8 mouse cellular contexts compared by ENCODE assay signal in genomic region chr2:180692630-180693029, GRCm38 (mm10). TPM values are rescaled to one million over a fixed set of nuclear protein-coding genes. Genes with fewer than 3 reads are reported as not detected.
DNase-seq lines count a peak whose midpoint lies in the region; ATAC-seq lines count a peak whose summit lies in the region.

No protein-coding gene starts in this region.

- DNase-seq in liver: no peak
- peak; percentile 55 for DNase-seq in embryo, embryonic 9.5 days (ENCODE audit: extremely low spot score)
- peak; percentile 69 for DNase-seq in heart, postnatal 10 days
- DNase-seq in thymus, postnatal 14 days: no peak
- no peak for DNase-seq in left cerebral cortex, adult 8-10 months (ENCODE audit: low spot score in 2 of 2)

- H3K4me3 ChIP-seq in liver, embryonic 12.5 days: no peak overlapping the region

- intact Hi-C loops in heart, postnatal 10 days (cut with DNase I): no loop called here

- H3K4me1 ChIP-seq in liver, embryonic 12.5 days: peaks cover 52% of the 10 kb centered on the region

- H3K9ac ChIP-seq in liver, embryonic 12.5 days: no peak overlapping the region

- WGBS in liver, embryonic 12.5 days (ENCODE audit: insufficient replicate concordance): 3% methylated on average over 1 of the region's 1 CpGs

- peaks cover 43% of the 10 kb centered on the region for H3K36me3 ChIP-seq in liver, embryonic 12.5 days

- H3K27ac ChIP-seq in liver, embryonic 12.5 days: peak overlapping the region; percentile 27; the same call in 1 of the 2 replicates

- no peaks in the 10 kb centered on the region for H3K9me3 ChIP-seq in liver, embryonic 12.5 days (replicated peaks)

- no peaks in the 10 kb centered on the region for H3K27me3 ChIP-seq in liver, embryonic 12.5 days (replicated peaks)

- ATAC-seq in liver, embryonic 12.5 days: no peak
- peak; percentile 89 for ATAC-seq in megakaryocyte progenitor cell, adult 5-6 weeks (replicated peaks; ENCODE audit: poor library complexity)
- no peak for ATAC-seq in frontal cortex, adult (ENCODE audit: low TSS enrichment)

- no peak overlapping the region for H3K4me2 ChIP-seq in liver, embryonic 12.5 days

RNA-seq across cellular contexts. Expression of gene Dido1, which starts 17.2 kb away (rescaled TPM):
- 20.6 and 21.5 TPM in 2 replicates for polyA plus RNA-seq in liver, embryonic 12.5 days (2016; fragmentation: Nextera tagmentation; extraction: Ambion mirVana)
- total RNA-seq in heart, postnatal 10 days (2021): 10 to 100 TPM; 40.6 to 42.8 TPM
- total RNA-seq in megakaryocyte progenitor cell, adult 5-6 weeks (2015): 33.0 and 37.4 TPM in 2 replicates
- total RNA-seq in megakaryocyte progenitor cell, adult 5-6 weeks (2017): 42.9 and 56.0 TPM in 2 replicates
- 10 to 100 TPM; 53.8 to 57.8 (median 55.2) TPM for total RNA-seq in left cerebral cortex, adult 8-10 months (2022)

RNA-seq across cellular contexts. Expression of gene Gid8, which starts 17.3 kb away (rescaled TPM):
- polyA plus RNA-seq in liver, embryonic 12.5 days (2016; fragmentation: Nextera tagmentation; extraction: Ambion mirVana): 102 and 111 TPM in 2 replicates
- 10 to 100 TPM; 77.9 to 79.1 TPM for total RNA-seq in heart, postnatal 10 days (2021)
- 59.6 and 70.9 TPM in 2 replicates for total RNA-seq in megakaryocyte progenitor cell, adult 5-6 weeks (2015)
- total RNA-seq in megakaryocyte progenitor cell, adult 5-6 weeks (2017): 55.9 and 73.9 TPM in 2 replicates
- 10 to 100 TPM; 66.2 to 72.7 (median 68.5) TPM for total RNA-seq in left cerebral cortex, adult 8-10 months (2022)

RNA-seq across cellular contexts. Expression of gene Slc17a9, which starts 32.4 kb away (rescaled TPM):
- polyA plus RNA-seq in liver, embryonic 12.5 days (2016; fragmentation: Nextera tagmentation; extraction: Ambion mirVana): 4.3 and 4.9 TPM in 2 replicates
- total RNA-seq in heart, postnatal 10 days (2021): under 1 TPM; 0.69 to 0.89 TPM
- total RNA-seq in megakaryocyte progenitor cell, adult 5-6 weeks (2015): 16.6 and 17.4 TPM in 2 replicates
- total RNA-seq in megakaryocyte progenitor cell, adult 5-6 weeks (2017): 8.0 and 8.4 TPM in 2 replicates
- total RNA-seq in left cerebral cortex, adult 8-10 months (2022): 1 to 10 TPM in 2 of 4 experiments, under 1 TPM in 2; 0.43 to 1.3 (median 0.94) TPM

RNA-seq across cellular contexts. Expression of gene Tcfl5, which starts 50.1 kb away (rescaled TPM):
- 0.08 and 0.26 TPM in 2 replicates for polyA plus RNA-seq in liver, embryonic 12.5 days (2016; fragmentation: Nextera tagmentation; extraction: Ambion mirVana)
- total RNA-seq in heart, postnatal 10 days (2021): under 1 TPM in 1 of 2 experiments, not detected in 1; 0.22 TPM
- not detected in 2 replicates for total RNA-seq in megakaryocyte progenitor cell, adult 5-6 weeks (2015)
- not detected in 2 replicates for total RNA-seq in megakaryocyte progenitor cell, adult 5-6 weeks (2017)
- total RNA-seq in left cerebral cortex, adult 8-10 months (2022): under 1 TPM; 0.85 to 1.00 (median 0.98) TPM

Comparison
In these comparisons a context has a peak if more than half of its experiments do, and no peak if none do; other contexts are left out.
1. DNase-seq: peak in embryo, embryonic 9.5 days (single experiment) and heart, postnatal 10 days (2 of 2); none in liver (single experiment), thymus, postnatal 14 days (single experiment) and left cerebral cortex, adult 8-10 months (0 of 2).